Mouse (Mus musculus) embryonic facial prominence, embryonic 14.5 days (tissue): Measurements from ENCODE around the gene Myd88. TPM values are rescaled to one million over a fixed set of nuclear protein-coding genes. Genes with fewer than 3 reads are reported as not detected.
A peak's percentile ranks its signal among the peaks of the same experiment; 100 is the strongest.

Experiments used
- ATAC-seq: fragments of 200-750 bp; cut with Nextera tagmentation; 2 replicates; pipeline ENCODE4 v1.8.0; 2017; ENCODE audit warnings: low read depth, moderate number of reproducible peaks, moderate TSS enrichment
- DNase-seq: peaks from one replicate; pipeline ENCODE4 v3.0.0-alpha.2; 2015; ENCODE audit warnings: low spot score
- H3K27ac ChIP-seq: fragments of 300-500 bp; sonication (generic); replicated peaks from 2 replicates; pipeline ENCODE4 v1.5.1; 2014; ENCODE audit warnings: low read depth, mild to moderate bottlenecking, low read length, moderate library complexity
- H3K27me3 ChIP-seq: fragments of 300-500 bp; sonication (generic); replicated peaks from 2 replicates; pipeline ENCODE4 v1.6.1; 2014; ENCODE audit warnings: low read length; ENCODE audit not compliant: control insufficient read depth, insufficient read depth
- H3K36me3 ChIP-seq: fragments of 300-500 bp; sonication (generic); 2 replicates; pipeline ENCODE4 v1.6.1; 2014; ENCODE audit warnings: low read length, mixed read lengths; ENCODE audit not compliant: control insufficient read depth, insufficient read depth
- H3K4me1 ChIP-seq: fragments of 300-500 bp; sonication (generic); 2 replicates; pipeline ENCODE4 v1.6.1; 2014; ENCODE audit warnings: antibody characterized with exemption, low read length; ENCODE audit not compliant: control insufficient read depth, insufficient read depth
- H3K4me2 ChIP-seq: fragments of 300-500 bp; sonication (generic); 2 replicates; pipeline ENCODE4 v1.6.1; 2014; ENCODE audit warnings: low read depth, mild to moderate bottlenecking, low read length, moderate library complexity, mixed read lengths
- H3K4me3 ChIP-seq: fragments of 300-500 bp; sonication (generic); 2 replicates; pipeline ENCODE4 v1.5.1; 2014; ENCODE audit warnings: low read depth, mild to moderate bottlenecking, low read length
- H3K9ac ChIP-seq: fragments of 300-500 bp; sonication (generic); 2 replicates; pipeline ENCODE4 v1.6.1; 2014; ENCODE audit warnings: low read depth, mild to moderate bottlenecking, low read length, moderate library complexity, mixed read lengths
- H3K9me3 ChIP-seq: fragments of 300-500 bp; sonication (generic); 2 replicates; pipeline ENCODE4 v1.6.1; 2016; ENCODE audit warnings: low read length; ENCODE audit not compliant: control insufficient read depth
- WGBS: fragments of 180-500 bp; shearing (Covaris S2); extraction: QIAGEN DNeasy Blood & Tissue Kit; methylation state at CpG from one replicate; pipeline ENCODE4 v1.1.7; 2014; 5-methylcytosine and 5-hydroxymethylcytosine counted together
- polyA plus RNA-seq: library from polyadenylated mRNA; unstranded; fragments of >200 nt; fragmentation: Nextera tagmentation; extraction: Ambion mirVana; gene quantifications from 2 replicates; pipeline ENCODE4 v1.2.1, GENCODE M21; 2014

Gene Myd88
- polyA plus RNA-seq, 1 experiment from 2014 or later: 26.4 TPM

DNA sequence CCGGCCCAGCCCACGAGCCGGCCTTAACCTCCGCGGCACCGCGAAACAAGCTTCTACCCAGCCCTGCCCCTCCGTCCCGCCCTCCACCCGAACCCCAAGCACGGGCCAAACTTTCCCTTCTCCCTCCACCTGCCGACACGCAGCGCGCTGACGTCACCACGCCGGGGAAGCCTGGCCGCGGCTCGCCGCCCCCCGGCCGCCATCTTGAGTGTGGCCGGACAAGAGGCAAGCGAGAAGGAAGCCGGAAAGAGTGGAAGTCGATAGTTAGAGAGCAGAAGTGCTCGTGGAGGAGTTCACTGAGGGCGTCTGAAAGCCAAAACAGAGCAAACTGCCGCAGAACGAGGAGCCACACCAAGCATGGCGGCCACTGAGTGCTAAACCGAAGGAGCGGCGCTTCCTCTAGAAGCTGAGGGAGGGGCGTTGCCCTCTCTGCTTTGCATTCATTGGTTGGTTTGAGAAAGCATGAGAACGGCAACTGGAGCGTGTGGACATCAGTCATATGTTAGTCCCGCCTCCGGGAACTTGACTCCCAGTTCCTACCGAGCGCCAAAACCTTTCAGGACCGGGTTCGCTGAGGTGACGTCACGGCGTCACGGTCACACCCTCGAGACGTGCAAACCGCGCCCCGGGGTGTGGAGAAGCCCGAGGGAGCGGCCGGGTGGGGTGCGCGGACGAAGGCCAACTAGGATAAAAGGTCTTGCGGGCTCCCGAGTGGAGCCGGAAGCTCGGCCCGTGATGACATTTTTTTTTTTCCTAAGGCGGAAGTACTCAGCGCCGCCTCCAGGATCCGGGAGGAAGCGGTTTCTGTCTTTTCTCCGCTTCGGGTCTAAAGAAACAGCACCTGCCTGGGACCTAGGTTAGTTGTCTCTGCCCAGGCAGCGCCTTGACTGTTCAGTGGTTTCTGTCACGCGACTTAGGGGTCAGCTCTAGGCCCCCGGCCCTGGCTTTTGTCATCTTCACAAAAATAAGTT lies 18.6 kb downstream of the Myd88 start, which contains the start of gene Oxsr1:
Gene Oxsr1 (minus strand): TSS at position 139 of the 971 bp plus-strand sequence.
- DNase-seq (peak; percentile 99), ATAC-seq (peak; percentile 98)
- peak within 1 kb of the TSS; percentile 87 for H3K27ac ChIP-seq
- peak within 1 kb of the TSS; percentile 85 for H3K9ac ChIP-seq
- H3K36me3 ChIP-seq: no peaks in the 10 kb centered on the region
- peak within 1 kb of the TSS; percentile 98 for H3K4me2 ChIP-seq
- 1% methylated on average over 68 of the region's 76 CpGs for WGBS
- peaks cover 20% of the 10 kb centered on the region for H3K4me1 ChIP-seq
- H3K4me3 ChIP-seq: peak within 1 kb of the TSS; percentile 90
- no peaks in the 10 kb centered on the region for H3K27me3 ChIP-seq
- H3K9me3 ChIP-seq: no peaks in the 10 kb centered on the region

DNA sequence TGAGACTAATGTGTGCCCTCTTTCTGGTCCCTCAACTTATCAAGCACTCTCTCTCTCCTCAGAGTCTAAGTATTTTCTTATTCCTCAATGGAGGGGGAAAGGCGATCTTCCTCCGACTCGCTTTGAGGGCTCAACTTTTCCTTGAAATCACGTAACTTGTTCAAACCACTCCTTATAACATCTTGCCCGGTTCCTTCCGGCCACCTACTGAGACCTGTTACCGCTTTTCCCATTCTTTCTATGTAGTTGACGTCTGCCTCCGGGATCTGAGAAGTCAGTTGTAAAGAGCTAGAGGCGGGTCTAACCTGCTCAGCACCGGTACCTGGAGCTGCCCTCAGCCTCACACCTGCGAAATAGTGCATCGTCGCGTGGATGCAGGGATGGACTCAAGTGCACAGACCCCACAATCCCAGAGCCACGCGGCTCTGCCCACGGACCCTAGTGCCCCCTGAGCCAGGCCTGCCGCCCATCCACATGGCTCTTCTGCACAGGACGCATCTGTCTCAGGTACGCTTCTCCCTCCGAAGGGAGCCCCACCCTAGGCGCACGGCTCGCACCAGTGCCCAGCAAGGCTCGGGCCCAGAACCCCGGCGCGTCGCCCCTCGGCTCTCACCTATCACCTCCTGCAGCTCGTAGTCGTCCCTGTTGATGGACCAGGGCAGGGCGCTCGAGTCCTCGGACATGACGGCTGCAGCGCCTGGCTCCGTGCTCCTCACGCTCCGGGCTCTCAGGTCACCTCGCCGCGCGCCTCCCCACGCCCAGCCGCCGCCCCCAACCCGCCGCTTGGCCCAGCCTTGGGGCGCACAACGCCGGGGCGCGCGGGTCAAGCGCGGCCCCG lies 19.6 kb downstream of the Myd88 start:
- H3K27ac ChIP-seq: peak overlapping the region; percentile 87
- under 1% methylated on average over 40 of the region's 59 CpGs for WGBS
- H3K4me3 ChIP-seq: peak overlapping the region; percentile 90
- peaks cover 20% of the 10 kb centered on the region for H3K4me1 ChIP-seq
- H3K9ac ChIP-seq: peak overlapping the region; percentile 85
- H3K27me3 ChIP-seq: no peaks in the 10 kb centered on the region
- H3K9me3 ChIP-seq: no peaks in the 10 kb centered on the region
- ATAC-seq (peak; percentile 10; the same call in 1 of the 2 replicates), DNase-seq (peak; percentile 22)
- H3K36me3 ChIP-seq: no peaks in the 10 kb centered on the region
- H3K4me2 ChIP-seq: peak overlapping the region; percentile 98

DNA sequence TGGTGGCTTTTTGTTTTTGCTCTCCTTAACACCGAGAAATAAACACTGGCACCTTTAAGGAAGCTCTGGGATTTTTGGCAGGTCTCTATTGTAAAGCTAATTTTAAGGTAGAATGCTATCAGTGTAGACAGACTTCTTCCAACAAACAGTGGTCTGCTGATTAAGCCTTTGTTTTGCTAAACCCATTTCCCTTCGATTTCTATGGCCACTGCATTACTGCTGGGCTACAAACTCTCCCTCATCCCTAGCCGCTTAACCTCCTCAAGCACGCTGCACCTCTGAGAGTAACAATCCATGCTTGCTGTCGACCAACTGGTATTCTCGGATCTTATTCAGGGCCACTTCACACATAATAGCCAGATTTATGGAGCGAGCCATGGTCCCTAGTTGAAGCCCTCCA lies 20.3 kb downstream of the Myd88 start:
- H3K27me3 ChIP-seq: no peaks in the 10 kb centered on the region
- H3K27ac ChIP-seq: no peak overlapping the region
- peaks cover 20% of the 10 kb centered on the region for H3K4me1 ChIP-seq
- H3K4me2 ChIP-seq: peak overlapping the region; percentile 98
- DNase-seq (no peak), ATAC-seq (no peak)
- no peaks in the 10 kb centered on the region for H3K9me3 ChIP-seq
- WGBS: 18% methylated on average over 7 of the region's 7 CpGs
- no peaks in the 10 kb centered on the region for H3K36me3 ChIP-seq
- H3K9ac ChIP-seq: peak overlapping the region; percentile 85
- peak overlapping the region; percentile 90 for H3K4me3 ChIP-seq

DNA sequence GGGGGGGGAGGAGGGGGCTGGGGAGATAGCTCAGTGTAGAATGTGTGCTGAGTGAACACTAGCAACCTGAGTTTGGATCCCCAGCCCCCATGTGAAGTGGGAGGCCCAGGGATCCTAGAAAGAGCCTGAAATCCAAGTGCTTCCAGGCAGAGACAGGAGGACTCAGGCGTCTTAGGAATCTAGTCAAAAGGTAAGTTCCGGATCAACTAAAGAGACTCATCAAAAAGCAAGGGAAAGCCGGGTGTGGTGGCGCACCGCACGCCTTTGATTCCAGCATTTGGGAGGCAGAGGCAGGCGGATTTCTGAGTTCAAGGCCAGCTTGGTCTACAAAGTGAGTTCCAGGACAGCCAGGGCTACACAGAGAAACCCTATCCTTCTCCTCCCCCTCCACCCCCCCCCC lies 20.8 kb downstream of the Myd88 start:
- no peak overlapping the region; the same call in 1 of the 2 replicates for H3K4me3 ChIP-seq
- no peak overlapping the region for H3K9ac ChIP-seq
- H3K9me3 ChIP-seq: no peaks in the 10 kb centered on the region
- peaks cover 20% of the 10 kb centered on the region for H3K4me1 ChIP-seq
- DNase-seq: no peak
- H3K27me3 ChIP-seq: no peaks in the 10 kb centered on the region
- no peak overlapping the region for H3K27ac ChIP-seq
- 90% methylated on average over 7 of the region's 7 CpGs for WGBS
- peak overlapping the region; percentile 98 for H3K4me2 ChIP-seq
- no peak for ATAC-seq
- no peaks in the 10 kb centered on the region for H3K36me3 ChIP-seq

DNA sequence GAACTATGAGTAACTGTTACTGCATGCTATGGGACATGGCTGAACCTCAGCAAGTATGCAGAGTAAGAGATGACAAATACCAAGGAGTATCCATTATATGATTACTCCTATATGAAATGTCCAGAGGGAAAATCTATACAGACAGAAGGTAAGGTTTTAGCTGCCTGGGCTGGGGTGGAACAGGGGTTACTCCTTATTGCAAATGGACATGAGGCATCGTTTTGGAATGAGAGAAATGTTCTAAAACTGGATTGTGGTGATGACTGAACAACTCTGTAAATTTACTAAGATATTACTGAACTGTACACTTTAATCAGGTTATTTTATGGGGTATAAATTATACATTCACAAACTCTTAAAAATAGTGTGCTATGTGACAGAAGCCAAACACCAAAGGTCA lies 22.3 kb downstream of the Myd88 start:
- H3K4me3 ChIP-seq: no peak overlapping the region
- 86% methylated on average over 1 of the region's 1 CpGs for WGBS
- no peak overlapping the region for H3K9ac ChIP-seq
- no peak for ATAC-seq
- H3K4me1 ChIP-seq: peaks cover 20% of the 10 kb centered on the region
- no peaks in the 10 kb centered on the region for H3K9me3 ChIP-seq
- no peaks in the 10 kb centered on the region for H3K36me3 ChIP-seq
- no peak overlapping the region for H3K27ac ChIP-seq
- no peaks in the 10 kb centered on the region for H3K27me3 ChIP-seq
- no peak overlapping the region for H3K4me2 ChIP-seq
- DNase-seq: no peak

DNA sequence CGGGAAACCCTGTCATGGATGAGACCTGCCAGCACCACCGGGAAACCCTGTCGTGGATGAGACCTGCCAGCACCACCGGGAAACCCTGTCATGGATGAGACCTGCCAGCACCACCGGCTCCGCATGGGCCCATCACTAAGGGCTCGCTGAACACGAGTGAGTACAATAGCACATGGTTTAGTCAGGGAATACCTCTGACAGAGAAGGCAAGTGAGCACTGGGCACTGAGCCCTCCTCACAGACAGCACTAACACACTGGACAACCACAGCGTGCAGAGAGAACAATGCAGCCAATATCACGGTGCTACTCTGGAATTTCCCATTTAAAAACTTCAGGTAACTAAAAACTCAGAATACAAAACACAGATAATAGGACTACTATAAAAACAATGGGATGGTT lies 28.1 kb downstream of the Myd88 start:
- Histone ChIP-seq H3K9me3 (no peaks in the 10 kb centered on the region), H3K36me3 (no peaks in the 10 kb centered on the region), H3K4me3 (no peak overlapping the region), H3K27ac (no peak overlapping the region), H3K4me1 (no peaks in the 10 kb centered on the region), H3K9ac (no peak overlapping the region), H3K27me3 (no peaks in the 10 kb centered on the region), H3K4me2 (no peak overlapping the region)
- DNase-seq (no peak), ATAC-seq (no peak)
- 88% methylated on average over 10 of the region's 10 CpGs for WGBS

DNA sequence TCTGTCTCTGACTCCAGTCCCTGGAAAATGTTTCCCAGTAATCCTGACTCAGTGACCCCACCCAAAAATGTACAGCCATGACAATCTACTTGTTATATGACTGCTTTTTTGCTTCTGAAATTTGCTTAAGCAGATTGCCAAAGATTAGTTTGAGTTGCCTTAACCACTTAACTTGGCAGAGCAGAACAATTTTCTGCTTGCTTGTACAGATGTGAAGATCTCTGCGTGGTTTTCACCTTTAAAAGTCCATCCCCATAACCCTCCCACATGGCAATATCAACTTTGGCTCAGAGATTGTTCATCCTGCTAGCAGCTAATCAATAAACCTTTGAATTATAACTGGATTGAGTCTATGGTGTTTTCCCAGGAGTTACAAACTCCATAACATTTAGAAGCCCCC lies 32.1 kb downstream of the Myd88 start:
- WGBS: 89% methylated on average over 1 of the region's 1 CpGs
- no peaks in the 10 kb centered on the region for H3K27me3 ChIP-seq
- H3K4me3 ChIP-seq: no peak overlapping the region
- H3K4me2 ChIP-seq: no peak overlapping the region
- no peaks in the 10 kb centered on the region for H3K4me1 ChIP-seq
- H3K9me3 ChIP-seq: no peaks in the 10 kb centered on the region
- no peak overlapping the region for H3K27ac ChIP-seq
- H3K36me3 ChIP-seq: 0 out of 2 replicates have a peak, but pooled peaks cover 4% of the 10 kb centered on the region
- ATAC-seq (no peak), DNase-seq (no peak)
- H3K9ac ChIP-seq: no peak overlapping the region

DNA sequence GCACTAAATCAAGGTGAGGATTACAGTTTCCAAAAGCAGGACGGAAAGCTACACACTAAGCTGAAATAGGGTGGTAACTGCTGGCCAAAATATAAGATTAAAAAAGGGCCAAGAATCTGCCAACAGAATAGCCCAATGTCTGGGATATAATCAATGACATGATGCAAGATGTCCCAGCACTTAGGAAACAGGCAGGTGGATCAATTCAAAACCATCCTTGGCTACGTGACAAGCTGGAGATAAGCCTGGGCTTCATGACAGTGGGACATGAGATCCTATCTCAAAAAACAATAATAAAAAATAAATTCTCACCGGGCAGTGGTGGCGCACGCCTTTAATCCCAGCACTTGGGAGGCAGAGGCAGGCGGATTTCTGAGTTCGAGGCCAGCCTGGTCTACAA lies 35.3 kb downstream of the Myd88 start:
- Histone ChIP-seq H3K4me1 (no peaks in the 10 kb centered on the region), H3K9ac (no peak overlapping the region), H3K27ac (no peak overlapping the region), H3K36me3 (peaks cover 22% of the 10 kb centered on the region), H3K9me3 (no peaks in the 10 kb centered on the region), H3K27me3 (no peaks in the 10 kb centered on the region), H3K4me2 (no peak overlapping the region), H3K4me3 (no peak overlapping the region)
- ATAC-seq (no peak), DNase-seq (no peak)
- 94% methylated on average over 7 of the region's 7 CpGs for WGBS
